Mouse (Mus musculus): ENCODE data around the gene Ctnnbl1. TPM values are rescaled to one million over a fixed set of nuclear protein-coding genes. Genes with fewer than 3 reads are reported as not detected.

Gene Ctnnbl1
- polyA plus RNA-seq, 1 experiment from 2014 or later: 82.3 TPM

- whole genome bisulfite sequencing: 82% methylated on average over 6 of the region's 6 CpGs
- no peak for ATAC-seq (ENCODE audit: low FRiP score)
- no peaks in the 10 kb centered on the region for H3K36me3 ChIP-seq
- no peak overlapping the region for H3K4me3 ChIP-seq
- no peak overlapping the region for H3K4me2 ChIP-seq (replicated peaks)
- no peak overlapping the region for H3K9ac ChIP-seq
- H3K4me1 ChIP-seq: peaks cover 34% of the 10 kb centered on the region
- no peak overlapping the region for H3K27ac ChIP-seq
- H3K9me3 ChIP-seq (replicated peaks): no peaks in the 10 kb centered on the region
- no peaks in the 10 kb centered on the region for H3K27me3 ChIP-seq
Observed at GRCm38 (mm10) chr2:157712677-157713076, 24.5 kb upstream of the Ctnnbl1 start.

- peak; percentile 64 for ATAC-seq (ENCODE audit: low FRiP score)
- H3K27ac ChIP-seq: peak overlapping the region; percentile 52; the same call in 1 of the 2 replicates
- no peaks in the 10 kb centered on the region for H3K9me3 ChIP-seq (replicated peaks)
- H3K4me3 ChIP-seq: no peak overlapping the region
- peaks cover 29% of the 10 kb centered on the region for H3K4me1 ChIP-seq
- 25% methylated on average over 12 of the region's 12 CpGs for WGBS
- 0 out of 2 replicates have a peak, but pooled peaks cover 3% of the 10 kb centered on the region for H3K27me3 ChIP-seq
- H3K36me3 ChIP-seq: no peaks in the 10 kb centered on the region
- H3K9ac ChIP-seq: no peak overlapping the region
- H3K4me2 ChIP-seq (replicated peaks): no peak overlapping the region
Observed at GRCm38 (mm10) chr2:157715586-157716191, 21.5 kb upstream of the Ctnnbl1 start.

- no peak overlapping the region for H3K4me3 ChIP-seq
- H3K9ac ChIP-seq: no peak overlapping the region
- H3K4me1 ChIP-seq: peaks cover 22% of the 10 kb centered on the region
- H3K36me3 ChIP-seq: no peaks in the 10 kb centered on the region
- H3K27ac ChIP-seq: no peak overlapping the region
- WGBS: 60% methylated on average over 4 of the region's 4 CpGs
- no peak for ATAC-seq (ENCODE audit: low FRiP score)
- no peaks in the 10 kb centered on the region for H3K9me3 ChIP-seq (replicated peaks)
- H3K27me3 ChIP-seq: 0 out of 2 replicates have a peak, but pooled peaks cover 5% of the 10 kb centered on the region
- no peak overlapping the region for H3K4me2 ChIP-seq (replicated peaks)
Observed at GRCm38 (mm10) chr2:157718441-157718840, 18.8 kb upstream of the Ctnnbl1 start.

- H3K9ac ChIP-seq: no peak overlapping the region
Observed at GRCm38 (mm10) chr2:157723883-157724573, 13.2 kb upstream of the Ctnnbl1 start.

GRCm38 (mm10) chr2:157724574-157724914 is 12.7 kb upstream of the Ctnnbl1 start:
- 0 out of 2 replicates have a peak, but pooled peaks cover 2% of the 10 kb centered on the region for H3K27me3 ChIP-seq
- peaks cover 22% of the 10 kb centered on the region for H3K4me1 ChIP-seq
- H3K4me3 ChIP-seq: no peak overlapping the region
- 43% methylated on average over 5 of the region's 5 CpGs for WGBS
- 0 out of 2 replicates have a peak overlapping the region, but pooled peaks have one; percentile 1 for H3K4me2 ChIP-seq (replicated peaks)
- H3K27ac ChIP-seq: peak overlapping the region; percentile 88
- no peak overlapping the region for H3K9ac ChIP-seq
- H3K9me3 ChIP-seq (replicated peaks): no peaks in the 10 kb centered on the region
- ATAC-seq (ENCODE audit: low FRiP score): peak; percentile 61
- no peaks in the 10 kb centered on the region for H3K36me3 ChIP-seq

More at GRCm38 (mm10) chr2:157723883-157724573, 13.2 kb upstream of the Ctnnbl1 start:
- Histone ChIP-seq H3K27me3 (0 out of 2 replicates have a peak, but pooled peaks cover 5% of the 10 kb centered on the region), H3K36me3 (no peaks in the 10 kb centered on the region), H3K27ac (peak overlapping the region; percentile 88), H3K4me2 (replicated peaks) (0 out of 2 replicates have a peak overlapping the region, but pooled peaks have one; percentile 1), H3K9me3 (replicated peaks) (no peaks in the 10 kb centered on the region), H3K4me3 (no peak overlapping the region), H3K4me1 (peaks cover 24% of the 10 kb centered on the region)
- ATAC-seq (ENCODE audit: low FRiP score): peak; percentile 88
- 35% methylated on average over 8 of the region's 8 CpGs for WGBS

- ATAC-seq (ENCODE audit: low FRiP score): no peak
- WGBS: 86% methylated on average over 7 of the region's 7 CpGs
- Histone ChIP-seq H3K9me3 (replicated peaks) (peaks cover 10% of the 10 kb centered on the region), H3K27me3 (no peaks in the 10 kb centered on the region), H3K9ac (no peak overlapping the region), H3K4me3 (no peak overlapping the region), H3K36me3 (peaks cover 2% of the 10 kb centered on the region; the same call in 1 of the 2 replicates), H3K4me2 (replicated peaks) (no peak overlapping the region), H3K27ac (no peak overlapping the region), H3K4me1 (peaks cover 10% of the 10 kb centered on the region; the same call in 1 of the 2 replicates)
Observed at GRCm38 (mm10) chr2:157744619-157745018, 7.4 kb downstream of the Ctnnbl1 start.

GRCm38 (mm10) chr2:157745735-157746134 is 8.5 kb downstream of the Ctnnbl1 start:
- ATAC-seq (ENCODE audit: low FRiP score): no peak
- 97% methylated on average over 4 of the region's 4 CpGs for WGBS
- H3K4me3 ChIP-seq: no peak overlapping the region
- no peak overlapping the region for H3K9ac ChIP-seq
- peaks cover 6% of the 10 kb centered on the region; the same call in 1 of the 2 replicates for H3K36me3 ChIP-seq
- H3K4me1 ChIP-seq: peaks cover 16% of the 10 kb centered on the region
- H3K27me3 ChIP-seq: no peaks in the 10 kb centered on the region
- no peak overlapping the region for H3K27ac ChIP-seq
- H3K9me3 ChIP-seq (replicated peaks): peaks cover 10% of the 10 kb centered on the region
- H3K4me2 ChIP-seq (replicated peaks): no peak overlapping the region

GRCm38 (mm10) chr2:157746558-157746957 is 9.4 kb downstream of the Ctnnbl1 start:
- no peak overlapping the region for H3K4me2 ChIP-seq (replicated peaks)
- no peaks in the 10 kb centered on the region for H3K27me3 ChIP-seq
- no peak for ATAC-seq (ENCODE audit: low FRiP score)
- peaks cover 10% of the 10 kb centered on the region for H3K9me3 ChIP-seq (replicated peaks)
- H3K4me1 ChIP-seq: peaks cover 24% of the 10 kb centered on the region
- 67% methylated on average over 9 of the region's 9 CpGs for WGBS
- H3K9ac ChIP-seq: no peak overlapping the region
- H3K36me3 ChIP-seq: peaks cover 6% of the 10 kb centered on the region; the same call in 1 of the 2 replicates
- H3K27ac ChIP-seq: peak overlapping the region; percentile 2; the same call in 1 of the 2 replicates
- H3K4me3 ChIP-seq: no peak overlapping the region

GRCm38 (mm10) chr2:157747989-157748388 is 10.8 kb downstream of the Ctnnbl1 start:
- peaks cover 33% of the 10 kb centered on the region for H3K4me1 ChIP-seq
- H3K4me3 ChIP-seq: no peak overlapping the region
- no peak overlapping the region for H3K4me2 ChIP-seq (replicated peaks)
- no peaks in the 10 kb centered on the region for H3K27me3 ChIP-seq
- no peak overlapping the region for H3K9ac ChIP-seq
- peaks cover 10% of the 10 kb centered on the region for H3K9me3 ChIP-seq (replicated peaks)
- H3K36me3 ChIP-seq: peaks cover 6% of the 10 kb centered on the region; the same call in 1 of the 2 replicates
- no peak overlapping the region for H3K27ac ChIP-seq
- WGBS: 70% methylated on average over 2 of the region's 2 CpGs
- no peak for ATAC-seq (ENCODE audit: low FRiP score)

GRCm38 (mm10) chr2:157750481-157750880 is 13.3 kb downstream of the Ctnnbl1 start:
- Histone ChIP-seq H3K27ac (peak overlapping the region; percentile 89; the same call in 1 of the 2 replicates), H3K4me2 (replicated peaks) (no peak overlapping the region), H3K9me3 (replicated peaks) (peaks cover 6% of the 10 kb centered on the region; the same call in 1 of the 2 replicates), H3K4me1 (peaks cover 49% of the 10 kb centered on the region), H3K27me3 (no peaks in the 10 kb centered on the region), H3K36me3 (peaks cover 6% of the 10 kb centered on the region; the same call in 1 of the 2 replicates), H3K9ac (peak overlapping the region; percentile 32; the same call in 1 of the 2 replicates), H3K4me3 (no peak overlapping the region)
- 78% methylated on average over 8 of the region's 8 CpGs for WGBS
- no peak for ATAC-seq (ENCODE audit: low FRiP score)

GRCm38 (mm10) chr2:157750926-157751588 is 13.9 kb downstream of the Ctnnbl1 start:
- Histone ChIP-seq H3K4me3 (no peak overlapping the region), H3K27ac (peak overlapping the region; percentile 89), H3K36me3 (peaks cover 6% of the 10 kb centered on the region; the same call in 1 of the 2 replicates), H3K4me1 (peaks cover 53% of the 10 kb centered on the region), H3K9ac (peak overlapping the region; percentile 29; the same call in 1 of the 2 replicates), H3K4me2 (replicated peaks) (no peak overlapping the region), H3K9me3 (replicated peaks) (0 out of 2 replicates have a peak, but pooled peaks cover under 1% of the 10 kb centered on the region), H3K27me3 (no peaks in the 10 kb centered on the region)
- 79% methylated on average over 12 of the region's 12 CpGs for WGBS
- no peak for ATAC-seq (ENCODE audit: low FRiP score)
